Mouse (Mus musculus): ENCODE measurements at regions not wholly inside any gene's neighbourhood (a gene's known extent, or its start where the extent isn't known, plus 50 kb on each side); places are given as distances from the start of the nearest gene placed in this dataset.

DNA sequence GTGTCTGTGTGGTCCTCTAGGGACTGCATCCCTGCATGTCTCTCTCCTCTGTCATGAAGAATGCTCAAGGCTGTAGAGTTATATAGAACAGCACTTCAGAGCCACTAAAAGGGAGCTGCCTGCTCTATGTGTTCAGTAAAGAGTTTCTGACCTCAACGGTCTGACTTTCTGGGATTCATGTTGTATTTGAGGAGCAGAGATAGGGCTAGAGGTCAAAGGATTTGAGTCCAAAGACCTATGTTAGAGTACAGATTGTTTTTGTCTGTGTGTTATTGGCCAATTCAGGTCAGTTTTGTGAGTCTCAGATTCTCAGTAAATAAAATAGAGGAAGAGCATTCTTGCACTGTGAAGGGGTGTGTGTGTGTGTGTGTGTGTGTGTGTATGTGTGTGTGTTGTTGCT is 90.0 kb upstream of the Bcl6 start:
- TF ChIP-seq POLR2A (IDR thresholded peaks at IDR 0.05; ENCODE audit: control insufficient read depth, extremely low read depth, insufficient read depth, low read length, poor library complexity) (no peak), CTCF (IDR thresholded peaks at IDR 0.05; ENCODE audit: borderline replicate concordance, control insufficient read depth, extremely low read depth, insufficient read depth, low read length, poor library complexity) (no peak)
